Mouse (Mus musculus): Measurements from ENCODE around the gene Rab28. TPM values are rescaled to one million over a fixed set of nuclear protein-coding genes. Genes with fewer than 3 reads are reported as not detected.

Gene Rab28
- polyA plus RNA-seq, 1 experiment from 2014 or later: 72.8 TPM

- 70% methylated on average over 3 of the region's 3 CpGs for WGBS
- no peak overlapping the region for H3K4me3 ChIP-seq (replicated peaks)
- no peaks in the 10 kb centered on the region for H3K9me3 ChIP-seq
- no peak overlapping the region for H3K9ac ChIP-seq
- no peaks in the 10 kb centered on the region for H3K36me3 ChIP-seq
- H3K4me2 ChIP-seq: no peak overlapping the region
- no peaks in the 10 kb centered on the region for H3K4me1 ChIP-seq
- no peaks in the 10 kb centered on the region for H3K27me3 ChIP-seq (replicated peaks)
- ATAC-seq (ENCODE audit: insufficient read depth, low FRiP score, low read depth): no peak
- no peak overlapping the region for H3K27ac ChIP-seq
Observed at GRCm38 (mm10) chr5:41621748-41622147, 86.2 kb downstream of the Rab28 start.

- WGBS: 21% methylated on average over 1 of the region's 1 CpGs
- H3K9ac ChIP-seq: no peak overlapping the region
Observed at GRCm38 (mm10) chr5:41618966-41619365, 89.0 kb downstream of the Rab28 start.

DNA sequence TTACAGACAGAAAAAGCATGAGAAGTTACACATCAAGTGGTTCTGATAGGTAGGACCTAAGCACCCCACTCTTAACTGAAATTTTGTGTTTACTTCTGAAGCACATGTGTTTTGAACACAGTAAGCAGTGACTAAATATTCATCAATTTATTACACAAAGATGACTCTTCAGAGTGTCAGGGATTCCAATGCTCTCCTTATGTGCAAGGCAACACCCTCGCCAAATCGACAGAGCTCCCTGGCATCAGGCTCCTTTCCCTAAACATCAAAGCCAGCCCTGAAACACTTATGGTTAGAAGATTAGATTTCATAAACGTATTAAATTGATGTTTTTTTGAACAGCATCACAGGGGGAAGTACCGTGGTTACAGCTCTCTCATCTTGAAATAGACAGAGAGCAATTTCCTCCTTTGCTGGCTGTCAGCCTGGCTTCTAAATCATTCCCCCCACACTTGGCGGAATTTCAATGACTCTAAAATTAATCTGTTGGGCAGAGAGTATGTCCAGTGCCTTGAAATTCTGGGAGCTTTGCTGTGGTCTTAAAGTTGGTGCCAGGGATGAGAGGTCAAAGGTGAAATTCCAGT is 97.4 kb downstream of the Rab28 start:
- no peak overlapping the region for H3K27ac ChIP-seq
- no peaks in the 10 kb centered on the region for H3K9me3 ChIP-seq
- no peak for ATAC-seq (ENCODE audit: insufficient read depth, low FRiP score, low read depth)
- H3K4me3 ChIP-seq (replicated peaks): no peak overlapping the region
- no peaks in the 10 kb centered on the region for H3K36me3 ChIP-seq
- H3K27me3 ChIP-seq (replicated peaks): no peaks in the 10 kb centered on the region
- WGBS: 30% methylated on average over 5 of the region's 5 CpGs
- H3K4me2 ChIP-seq: no peak overlapping the region
- no peak overlapping the region for H3K9ac ChIP-seq
- no peaks in the 10 kb centered on the region for H3K4me1 ChIP-seq

More at GRCm38 (mm10) chr5:41618966-41619365, 89.0 kb downstream of the Rab28 start:
- ATAC-seq (ENCODE audit: insufficient read depth, low FRiP score, low read depth): no peak
- no peak overlapping the region for H3K4me2 ChIP-seq
- H3K4me3 ChIP-seq (replicated peaks): no peak overlapping the region
- H3K36me3 ChIP-seq: no peaks in the 10 kb centered on the region
- H3K27ac ChIP-seq: no peak overlapping the region
- H3K27me3 ChIP-seq (replicated peaks): no peaks in the 10 kb centered on the region
- H3K9me3 ChIP-seq: no peaks in the 10 kb centered on the region
- no peaks in the 10 kb centered on the region for H3K4me1 ChIP-seq

DNA sequence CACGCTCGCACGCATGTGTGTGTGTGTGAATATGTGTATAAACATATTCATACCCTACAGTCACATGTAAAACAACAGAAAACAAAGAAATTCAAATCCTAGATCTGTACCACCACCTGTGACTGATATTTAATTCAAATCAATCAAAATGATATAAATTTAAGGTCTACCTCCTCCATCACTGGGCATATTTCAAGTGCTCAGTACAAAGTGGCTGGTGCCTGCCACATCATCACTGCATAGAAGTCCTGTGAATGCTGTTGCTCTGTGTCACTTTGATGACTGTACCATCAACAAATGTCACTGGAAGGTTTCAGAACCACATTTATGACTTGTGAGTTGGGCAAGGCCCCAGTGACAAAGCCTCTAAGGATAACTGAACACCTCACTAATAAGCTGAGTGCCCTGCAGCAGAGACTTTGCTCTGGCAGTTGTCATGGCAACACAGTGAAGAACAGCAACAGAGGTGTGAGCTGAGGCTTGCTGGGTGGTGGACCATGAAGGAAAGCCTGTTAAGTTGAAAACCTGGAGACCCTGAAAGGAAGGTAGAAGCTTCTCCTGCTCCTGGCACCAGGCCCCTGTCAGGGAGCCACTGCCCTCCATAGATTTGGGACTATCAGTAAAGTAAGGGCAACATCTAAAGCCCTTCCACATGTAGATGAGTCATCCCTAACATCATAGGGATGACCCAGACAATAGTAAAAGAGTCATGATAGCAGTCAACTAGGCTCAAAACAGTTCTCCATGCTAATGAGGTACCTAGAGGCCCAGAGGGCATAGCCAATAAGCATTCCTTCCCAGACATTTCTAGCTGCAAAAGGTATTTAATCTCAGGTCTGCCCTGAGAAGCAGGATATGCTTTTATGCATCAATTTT is 111.5 kb downstream of the Rab28 start:
- Histone ChIP-seq H3K4me1 (no peaks in the 10 kb centered on the region), H3K9ac (no peak overlapping the region), H3K9me3 (no peaks in the 10 kb centered on the region), H3K4me3 (replicated peaks) (no peak overlapping the region), H3K27me3 (replicated peaks) (no peaks in the 10 kb centered on the region), H3K36me3 (no peaks in the 10 kb centered on the region), H3K4me2 (no peak overlapping the region), H3K27ac (no peak overlapping the region)
- WGBS: 94% methylated on average over 3 of the region's 3 CpGs
- ATAC-seq (ENCODE audit: insufficient read depth, low FRiP score, low read depth): no peak

GRCm38 (mm10) chr5:41595199-41595598 is 112.8 kb downstream of the Rab28 start:
- H3K4me3 ChIP-seq (replicated peaks): no peak overlapping the region
- no peaks in the 10 kb centered on the region for H3K4me1 ChIP-seq
- no peak overlapping the region for H3K27ac ChIP-seq
- no peaks in the 10 kb centered on the region for H3K27me3 ChIP-seq (replicated peaks)
- no peak overlapping the region for H3K4me2 ChIP-seq
- no peaks in the 10 kb centered on the region for H3K36me3 ChIP-seq
- 39% methylated on average over 3 of the region's 3 CpGs for WGBS
- no peak for ATAC-seq (ENCODE audit: insufficient read depth, low FRiP score, low read depth)
- H3K9ac ChIP-seq: no peak overlapping the region
- no peaks in the 10 kb centered on the region for H3K9me3 ChIP-seq

DNA sequence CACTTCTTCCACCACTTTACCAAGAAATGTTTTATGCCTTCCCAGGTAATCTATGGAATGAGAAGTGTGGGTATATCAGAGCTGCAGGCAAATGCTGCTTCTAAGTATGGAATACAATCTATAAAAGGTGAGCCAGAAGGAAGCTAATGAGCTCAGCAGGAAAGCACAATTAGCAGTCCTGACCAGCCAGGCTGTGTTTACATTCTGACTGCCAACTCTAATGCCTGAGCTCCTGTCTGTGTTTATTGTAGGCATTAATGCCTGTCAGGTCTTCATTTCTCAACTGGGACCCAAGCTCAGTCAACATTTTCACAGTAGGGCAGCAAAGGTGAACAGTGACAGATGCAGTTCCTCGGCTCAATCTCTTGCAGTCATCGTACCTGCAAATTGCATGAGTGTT is 129.9 kb downstream of the Rab28 start:
- H3K9me3 ChIP-seq: no peaks in the 10 kb centered on the region
- H3K36me3 ChIP-seq: no peaks in the 10 kb centered on the region
- no peak overlapping the region for H3K9ac ChIP-seq
- no peak for ATAC-seq (ENCODE audit: insufficient read depth, low FRiP score, low read depth)
- H3K27ac ChIP-seq: no peak overlapping the region
- no peak overlapping the region for H3K4me2 ChIP-seq
- no peaks in the 10 kb centered on the region for H3K27me3 ChIP-seq (replicated peaks)
- H3K4me1 ChIP-seq: no peaks in the 10 kb centered on the region
- no peak overlapping the region for H3K4me3 ChIP-seq (replicated peaks)
- 23% methylated on average over 2 of the region's 2 CpGs for WGBS

Other genes with a start within 250 kb of the Rab28 start
- gene Nkx3-2, start 56.3 kb upstream of the Rab28 start, polyA plus RNA-seq (2015; fragmentation: Nextera tagmentation; extraction: Ambion mirVana): 7.7 and 8.1 TPM in 2 replicates
- gene Bod1l, start 136.2 kb upstream of the Rab28 start, polyA plus RNA-seq (2015; fragmentation: Nextera tagmentation; extraction: Ambion mirVana): 23.2 and 24.3 TPM in 2 replicates